Mouse (Mus musculus): Measurements from ENCODE around the gene Kif7.

GRCm38 (mm10) chr7:79728219-79728618, 12.7 kb upstream of the Kif7 start:
- TF ChIP-seq SMC3 (IDR thresholded peaks at IDR 0.05; ENCODE audit: low read depth, low read length) (peak; percentile 68), SIN3A (IDR thresholded peaks at IDR 0.05; ENCODE audit: low read length) (0 out of 2 replicates have a peak, but pooled peaks have one; percentile 28)

Measured in CH12.LX (cell line).